Mouse (Mus musculus) inflammation-experienced regulatory T-cells (primary cell): ENCODE results near the gene Numb. TPM values are rescaled to one million over a fixed set of nuclear protein-coding genes. Genes with fewer than 3 reads are reported as not detected.

Experiments used
- polyA plus RNA-seq, 2 experiments: library from polyadenylated mRNA; unstranded; fragments of 100-300 nt; shearing (Covaris generic); gene quantifications; one replicate each; pipeline ENCODE4 v1.2.1; 2017

Gene Numb
- 10 to 100 TPM; 39.0 to 44.4 TPM for polyA plus RNA-seq

GRCm38 (mm10) chr12:83921535-83922381, at the start of gene Numb:
Gene Numb (minus strand): TSS chr12:83921934.

DNA sequence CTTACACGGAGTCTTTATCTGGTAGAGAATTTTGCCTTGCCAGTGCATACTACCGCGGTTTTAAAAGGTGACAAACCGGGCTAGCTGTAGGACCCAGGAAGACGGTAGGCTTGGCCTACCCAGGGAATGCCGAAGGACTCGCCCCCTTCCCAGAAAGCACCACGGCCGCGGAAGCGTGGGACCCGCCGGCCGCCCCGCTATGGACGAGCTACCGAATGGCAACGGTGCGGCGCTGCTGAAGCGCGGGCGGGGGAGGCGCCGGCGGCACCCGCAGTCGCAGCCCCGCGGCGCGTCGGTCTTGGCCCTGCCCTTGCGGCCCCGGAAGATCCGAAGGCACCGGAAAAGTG, 28.7 kb upstream of the Numb start, which contains the start of gene Riox1:
Gene Riox1, plus strand, starts transcription at position 116 of the 347 bp plus-strand sequence.

GRCm38 (mm10) chr12:83763311-83764043, 158.3 kb downstream of the Numb start, which contains the start of gene Papln:
Gene Papln (plus strand): TSS chr12:83763634.

Other genes starting within 250 kb of the Numb start
- gene Psen1, start 233.8 kb downstream of the Numb start, polyA plus RNA-seq: 100 to 1,000 TPM; 109 to 112 TPM
- 1 to 10 TPM in 1 of 2 experiments, not detected in 1; 1.1 TPM for gene Papln, start 158.3 kb downstream of the Numb start, polyA plus RNA-seq
- gene Riox1, start 28.7 kb upstream of the Numb start, polyA plus RNA-seq: 10 to 100 TPM; 24.4 to 39.3 TPM
- gene Heatr4, start 62.9 kb upstream of the Numb start, polyA plus RNA-seq: under 1 TPM in 1 of 2 experiments, not detected in 1; 0.51 TPM
- gene Acot2, start 65.9 kb upstream of the Numb start, polyA plus RNA-seq: 1 to 10 TPM; 5.2 to 6.3 TPM
- 1 to 10 TPM in 1 of 2 experiments, under 1 TPM in 1; 0.51 to 2.5 TPM for gene Acot1, start 87.6 kb upstream of the Numb start, polyA plus RNA-seq
- gene Acot4, start 116.4 kb upstream of the Numb start, polyA plus RNA-seq: 1 to 10 TPM; 1.0 to 3.0 TPM
- not detected for gene Gm49366, start 117.0 kb upstream of the Numb start, polyA plus RNA-seq
- gene Acot3, start 130.2 kb upstream of the Numb start, polyA plus RNA-seq: under 1 TPM; 0.16 to 0.36 TPM
- gene Acot5, start 147.4 kb upstream of the Numb start, polyA plus RNA-seq: not detected
- 1 to 10 TPM; 1.9 to 2.1 TPM for gene Acot6, start 178.7 kb upstream of the Numb start, polyA plus RNA-seq
- gene Dnal1, start 192.4 kb upstream of the Numb start, polyA plus RNA-seq: under 1 TPM; 0.31 to 0.78 TPM
- gene Pnma1, start 226.6 kb upstream of the Numb start, polyA plus RNA-seq: under 1 TPM in 1 of 2 experiments, not detected in 1; 0.17 TPM